Mouse (Mus musculus): Measurements from ENCODE around the gene Ankrd33b. TPM values are rescaled to one million over a fixed set of nuclear protein-coding genes. Genes with fewer than 3 reads are reported as not detected.

The Ankrd33b gene
- polyA plus RNA-seq, 1 experiment from 2014 or later: 1.8 TPM

DNA sequence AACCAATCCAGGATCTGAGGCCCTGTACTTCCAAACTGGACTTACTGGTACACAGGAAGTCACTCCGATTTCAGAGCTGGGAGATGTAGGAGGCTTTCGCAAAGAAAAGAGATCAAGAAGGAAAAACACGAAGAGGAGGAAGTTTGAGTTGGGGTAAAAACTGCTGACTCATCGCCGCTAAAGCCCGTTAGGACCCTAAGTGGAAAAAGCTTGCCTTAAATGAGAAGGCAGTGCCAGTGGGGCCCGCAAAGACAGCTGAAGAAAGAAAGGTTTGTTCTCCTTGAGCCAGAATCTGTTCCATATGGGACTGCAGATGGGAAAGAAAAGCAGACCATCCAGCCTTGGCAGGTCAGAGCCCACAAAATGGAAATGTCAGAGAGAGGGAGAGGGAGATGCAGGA lies 118.6 kb downstream of the Ankrd33b start:
- Histone ChIP-seq H3K4me2 (ENCODE audit: low read depth, low read length) (no peak overlapping the region), H3K27me3 (ENCODE audit: insufficient read depth, low read length) (no peaks in the 10 kb centered on the region), H3K9ac (replicated peaks) (no peak overlapping the region), H3K27ac (ENCODE audit: low read depth) (no peak overlapping the region), H3K9me3 (ENCODE audit: low read length) (no peaks in the 10 kb centered on the region), H3K4me3 (ENCODE audit: low read depth, low read length) (no peak overlapping the region), H3K4me1 (ENCODE audit: insufficient read depth) (peaks cover 18% of the 10 kb centered on the region), H3K36me3 (replicated peaks; ENCODE audit: insufficient read depth, low read length) (peaks cover 4% of the 10 kb centered on the region; the same call in 1 of the 2 replicates)
- 33% methylated on average over 7 of the region's 7 CpGs for WGBS (ENCODE audit: insufficient replicate concordance)
- DNase-seq (no peak), ATAC-seq (no peak)
- TF ChIP-seq CTCF (IDR thresholded peaks at IDR 0.05; ENCODE audit: low read depth) (no peak), EP300 (IDR thresholded peaks at IDR 0.05; ENCODE audit: low read depth) (no peak)

DNA sequence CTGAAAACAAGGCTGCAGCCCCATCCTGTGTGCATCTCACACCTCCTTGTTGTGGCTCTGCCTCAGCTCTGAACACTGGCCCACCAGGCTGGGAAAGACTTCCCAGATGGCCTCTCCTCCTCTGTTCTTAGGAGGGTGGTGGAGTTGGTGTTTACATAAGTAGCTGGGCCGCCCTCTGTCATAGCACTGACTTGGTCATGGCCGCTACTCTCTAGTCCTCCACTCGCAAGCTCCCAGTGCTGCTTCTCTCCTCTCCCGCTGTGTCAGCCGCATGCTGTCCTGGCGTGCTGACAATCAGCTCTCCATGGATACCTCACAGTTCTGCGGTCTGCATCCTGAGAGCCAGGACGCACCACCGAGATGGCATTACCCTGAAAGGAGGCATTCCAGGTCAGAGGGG lies 120.5 kb downstream of the Ankrd33b start:
- WGBS (ENCODE audit: insufficient replicate concordance): 81% methylated on average over 9 of the region's 9 CpGs
- H3K36me3 ChIP-seq (replicated peaks; ENCODE audit: insufficient read depth, low read length): peaks cover 8% of the 10 kb centered on the region; the same call in 1 of the 2 replicates
- no peak for DNase-seq
- H3K27ac ChIP-seq (ENCODE audit: low read depth): no peak overlapping the region
- no peaks in the 10 kb centered on the region for H3K27me3 ChIP-seq (ENCODE audit: insufficient read depth, low read length)
- no peak overlapping the region for H3K4me3 ChIP-seq (ENCODE audit: low read depth, low read length)
- no peaks in the 10 kb centered on the region for H3K9me3 ChIP-seq (ENCODE audit: low read length)
- TF ChIP-seq CTCF (IDR thresholded peaks at IDR 0.05; ENCODE audit: low read depth) (no peak), EP300 (IDR thresholded peaks at IDR 0.05; ENCODE audit: low read depth) (no peak)
- H3K9ac ChIP-seq (replicated peaks): no peak overlapping the region
- H3K4me1 ChIP-seq (ENCODE audit: insufficient read depth): peaks cover 11% of the 10 kb centered on the region
- no peak for ATAC-seq
- no peak overlapping the region for H3K4me2 ChIP-seq (ENCODE audit: low read depth, low read length)

DNA sequence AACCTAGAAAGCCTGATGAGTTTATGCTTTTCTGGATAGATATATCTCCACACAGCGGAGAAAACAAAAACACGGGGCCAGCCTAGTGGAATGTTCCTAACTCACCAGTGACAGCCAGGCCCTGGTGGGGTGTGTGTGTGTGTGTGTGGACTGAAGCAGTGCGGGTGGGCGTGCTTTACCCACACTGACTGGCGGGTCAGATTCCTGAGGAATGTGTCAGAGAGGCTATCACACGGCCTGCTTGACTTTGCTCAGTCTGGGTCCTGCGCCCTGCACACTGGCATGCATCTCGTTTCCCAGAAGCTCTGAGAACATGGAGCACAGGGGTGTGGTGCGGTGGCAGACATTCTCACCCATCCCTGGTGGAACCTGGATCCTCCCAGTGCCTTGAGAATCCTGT lies 121.6 kb downstream of the Ankrd33b start:
- TF ChIP-seq EP300 (IDR thresholded peaks at IDR 0.05; ENCODE audit: low read depth) (no peak), CTCF (IDR thresholded peaks at IDR 0.05; ENCODE audit: low read depth) (no peak)
- DNase-seq (no peak), ATAC-seq (no peak)
- no peaks in the 10 kb centered on the region for H3K9me3 ChIP-seq (ENCODE audit: low read length)
- H3K4me1 ChIP-seq (ENCODE audit: insufficient read depth): peaks cover 3% of the 10 kb centered on the region
- no peak overlapping the region for H3K4me2 ChIP-seq (ENCODE audit: low read depth, low read length)
- no peak overlapping the region for H3K27ac ChIP-seq (ENCODE audit: low read depth)
- H3K9ac ChIP-seq (replicated peaks): no peak overlapping the region
- H3K36me3 ChIP-seq (replicated peaks; ENCODE audit: insufficient read depth, low read length): peaks cover 16% of the 10 kb centered on the region; the same call in 1 of the 2 replicates
- no peak overlapping the region for H3K4me3 ChIP-seq (ENCODE audit: low read depth, low read length)
- no peaks in the 10 kb centered on the region for H3K27me3 ChIP-seq (ENCODE audit: insufficient read depth, low read length)
- 79% methylated on average over 9 of the region's 9 CpGs for WGBS (ENCODE audit: insufficient replicate concordance)

DNA sequence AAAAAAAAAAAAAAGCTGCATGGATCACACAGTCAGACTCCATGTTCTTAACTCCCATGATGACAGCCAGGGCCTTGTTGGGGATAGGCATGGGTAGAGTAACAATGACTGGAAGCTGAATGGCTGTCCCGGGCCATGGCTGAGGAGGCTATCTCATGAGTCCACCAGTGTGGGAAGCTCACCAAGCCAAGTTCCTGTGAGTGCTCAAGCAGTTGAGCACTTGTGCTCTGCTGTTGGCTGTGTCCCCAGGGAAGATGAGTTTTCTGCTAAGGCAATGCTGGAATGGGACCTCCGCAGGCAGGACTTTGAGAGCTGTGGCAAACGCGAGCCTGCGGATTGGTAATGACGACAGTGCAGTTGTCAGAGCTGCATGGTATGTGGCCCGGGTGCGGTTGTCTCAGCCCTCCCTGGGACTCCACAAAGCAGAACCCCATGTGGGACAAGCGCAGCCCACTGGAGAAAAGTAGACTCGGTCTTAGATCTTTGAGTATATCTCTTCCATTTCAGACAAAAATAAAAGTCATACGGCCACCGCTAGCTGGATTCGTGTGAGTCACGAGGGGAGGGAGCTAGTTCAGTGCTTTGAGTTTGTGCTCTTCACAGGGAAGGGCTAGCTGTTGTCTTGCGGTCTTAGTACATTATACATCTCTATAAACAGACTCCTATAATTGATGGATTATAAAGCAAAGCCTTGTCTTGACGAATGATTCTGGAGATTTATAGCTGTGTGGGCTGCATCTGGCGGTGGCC lies 122.7 kb downstream of the Ankrd33b start:
- TF ChIP-seq CTCF (IDR thresholded peaks at IDR 0.05; ENCODE audit: low read depth): no peak
- TF ChIP-seq EP300 (IDR thresholded peaks at IDR 0.05; ENCODE audit: low read depth): no peak
- Histone ChIP-seq H3K9ac (replicated peaks) (no peak overlapping the region), H3K4me3 (ENCODE audit: low read depth, low read length) (no peak overlapping the region), H3K27ac (ENCODE audit: low read depth) (no peak overlapping the region), H3K36me3 (replicated peaks; ENCODE audit: insufficient read depth, low read length) (peaks cover 19% of the 10 kb centered on the region; the same call in 1 of the 2 replicates), H3K27me3 (ENCODE audit: insufficient read depth, low read length) (no peaks in the 10 kb centered on the region), H3K4me1 (ENCODE audit: insufficient read depth) (peaks cover 3% of the 10 kb centered on the region; the same call in 1 of the 2 replicates), H3K9me3 (ENCODE audit: low read length) (no peaks in the 10 kb centered on the region), H3K4me2 (ENCODE audit: low read depth, low read length) (no peak overlapping the region)
- 89% methylated on average over 17 of the region's 17 CpGs for WGBS (ENCODE audit: insufficient replicate concordance)
- no peak for DNase-seq
- no peak for ATAC-seq

DNA sequence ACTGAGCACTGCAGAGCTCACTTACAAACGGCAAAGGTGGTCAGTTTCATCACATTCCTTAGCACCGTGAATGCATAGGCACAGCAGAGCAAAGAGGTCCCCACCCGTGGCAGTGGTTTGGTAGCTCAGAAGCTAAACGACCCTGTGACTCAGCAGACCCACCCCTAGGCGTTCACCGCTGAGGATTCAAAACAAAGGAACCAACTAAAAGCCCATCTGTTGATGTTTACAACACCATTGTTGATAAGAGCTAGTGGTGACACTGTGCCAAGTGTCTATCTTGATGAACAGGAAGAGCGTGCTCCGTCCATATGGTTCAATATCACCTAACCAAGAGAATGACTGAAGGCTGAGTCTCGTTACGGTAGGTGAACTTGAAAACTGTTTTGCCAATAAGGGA lies 124.3 kb downstream of the Ankrd33b start:
- Histone ChIP-seq H3K27me3 (ENCODE audit: insufficient read depth, low read length) (no peaks in the 10 kb centered on the region), H3K9ac (replicated peaks) (no peak overlapping the region), H3K9me3 (ENCODE audit: low read length) (no peaks in the 10 kb centered on the region), H3K4me2 (ENCODE audit: low read depth, low read length) (no peak overlapping the region), H3K4me3 (ENCODE audit: low read depth, low read length) (no peak overlapping the region), H3K4me1 (ENCODE audit: insufficient read depth) (peaks cover 2% of the 10 kb centered on the region; the same call in 1 of the 2 replicates), H3K36me3 (replicated peaks; ENCODE audit: insufficient read depth, low read length) (peaks cover 24% of the 10 kb centered on the region; the same call in 1 of the 2 replicates), H3K27ac (ENCODE audit: low read depth) (no peak overlapping the region)
- TF ChIP-seq CTCF (IDR thresholded peaks at IDR 0.05; ENCODE audit: low read depth) (no peak), EP300 (IDR thresholded peaks at IDR 0.05; ENCODE audit: low read depth) (no peak)
- DNase-seq (no peak), ATAC-seq (no peak)
- WGBS (ENCODE audit: insufficient replicate concordance): 60% methylated on average over 10 of the region's 10 CpGs

Other genes with a start within 250 kb of the Ankrd33b start
- 75.9 and 77.8 TPM in 2 replicates for gene Dap, start 143.4 kb downstream of the Ankrd33b start, polyA plus RNA-seq (2015; fragmentation: Nextera tagmentation; extraction: Ambion mirVana)
- 7.9 and 9.8 TPM in 2 replicates for gene Ropn1l, start 86.0 kb upstream of the Ankrd33b start, polyA plus RNA-seq (2015; fragmentation: Nextera tagmentation; extraction: Ambion mirVana)
- gene March6, start 163.3 kb upstream of the Ankrd33b start, polyA plus RNA-seq (2015; fragmentation: Nextera tagmentation; extraction: Ambion mirVana): 14.8 and 17.3 TPM in 2 replicates
- 112 and 113 TPM in 2 replicates for gene Cmbl, start 197.7 kb upstream of the Ankrd33b start, polyA plus RNA-seq (2015; fragmentation: Nextera tagmentation; extraction: Ambion mirVana)
- 164 and 168 TPM in 2 replicates for gene Cct5, start 234.1 kb upstream of the Ankrd33b start, polyA plus RNA-seq (2015; fragmentation: Nextera tagmentation; extraction: Ambion mirVana)
- gene Fam173b, start 234.1 kb upstream of the Ankrd33b start, polyA plus RNA-seq (2015; fragmentation: Nextera tagmentation; extraction: Ambion mirVana): 9.3 and 12.1 TPM in 2 replicates

All from liver, postnatal 0 days (tissue).